Mouse (Mus musculus) urinary bladder, adult 18-20 months (tissue): ENCODE measurements at regions not wholly inside any gene's neighbourhood (a gene's known extent, or its start where the extent isn't known, plus 50 kb on each side); places are given as distances from the start of the nearest gene placed in this dataset.
"Not testable (repeated sequence)": the region's sequence is repeated elsewhere in the genome, so short reads cannot be mapped to it uniquely, and the experiment has no call there.

Experiments used
- DNase-seq, 2 experiments: peaks; one replicate each; pipeline ENCODE4 v3.0.0; 2022; ENCODE audit warnings: low spot score in 2 of 2, mixed read lengths in 2 of 2

DNA sequence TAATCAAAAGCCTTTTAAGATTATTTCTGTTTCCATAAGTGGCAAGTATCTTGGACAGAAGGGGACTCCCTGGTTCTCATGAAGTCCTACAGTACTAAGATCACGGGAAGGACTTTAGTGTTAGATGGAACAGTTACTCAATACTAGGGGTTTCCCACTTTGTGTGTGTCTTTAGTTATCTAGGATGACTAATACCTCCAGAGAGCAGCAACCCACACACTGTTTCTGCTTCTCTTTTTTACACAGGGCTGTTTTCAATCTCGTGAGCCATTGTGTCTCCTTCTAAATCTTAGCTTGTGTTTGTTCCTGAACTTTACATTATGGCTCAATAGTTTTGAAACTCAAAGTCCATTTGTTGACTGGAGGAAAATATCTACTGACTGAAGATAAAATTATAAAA, 496.5 kb upstream of the Impg1 start:
- no peak for DNase-seq

DNA sequence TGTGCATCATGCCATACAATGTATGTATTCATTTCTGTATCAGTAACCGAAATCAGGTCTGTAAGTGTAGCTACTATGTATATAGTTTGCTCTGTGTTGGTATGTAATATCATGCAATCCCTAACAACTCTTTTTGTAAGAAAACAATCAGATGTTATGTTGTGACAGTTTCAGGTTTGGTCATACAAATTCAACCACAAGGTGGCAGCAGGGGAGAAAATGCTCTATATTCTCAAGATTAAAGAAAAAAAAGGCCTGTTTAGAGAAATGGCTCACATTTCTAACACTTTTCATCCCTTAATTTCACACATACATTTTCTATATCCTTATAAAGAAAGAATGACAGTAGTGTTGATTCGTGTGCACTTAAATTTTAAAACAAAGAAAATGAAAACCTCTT, 477.7 kb upstream of the Impg1 start:
- no peak for DNase-seq

DNA sequence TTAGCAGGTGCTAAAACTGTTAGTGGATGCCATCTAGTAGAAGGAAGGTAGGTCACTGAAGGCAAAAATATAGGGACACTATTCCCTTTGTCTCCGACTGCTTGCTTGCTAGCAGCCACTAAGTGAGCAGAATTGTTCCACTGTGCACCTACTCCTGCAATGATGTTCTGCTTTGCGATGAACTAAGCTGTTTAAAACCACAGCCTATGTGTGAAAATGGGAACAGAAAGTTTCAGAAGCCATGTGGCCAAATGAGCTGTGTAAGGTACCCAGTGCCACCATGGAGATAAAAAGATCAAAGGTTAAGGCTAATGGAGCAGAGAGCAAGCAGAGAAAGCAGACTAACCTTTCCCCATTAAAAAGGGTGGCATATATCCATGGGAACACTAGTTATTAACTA, 476.1 kb upstream of the Impg1 start:
- no peak for DNase-seq

DNA sequence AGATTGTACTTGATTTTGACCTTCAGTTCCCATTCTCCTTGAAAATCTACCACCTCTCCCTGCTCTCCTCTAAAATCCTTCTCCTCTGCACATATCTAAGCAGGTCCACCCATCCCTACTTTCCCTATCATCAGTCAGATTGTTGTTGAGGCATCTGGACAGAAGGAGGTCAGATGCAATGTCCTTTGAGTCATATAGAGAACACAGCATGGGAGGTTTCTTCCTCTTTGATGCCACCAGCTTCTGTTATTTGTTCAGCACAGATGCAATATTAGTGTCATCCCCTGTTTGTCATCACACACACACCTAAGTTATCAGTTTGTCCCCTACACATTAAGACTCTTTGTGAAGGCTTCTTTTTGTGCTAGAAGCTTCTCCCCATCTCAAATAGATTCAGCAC, 473.0 kb upstream of the Impg1 start:
- no peak for DNase-seq

DNA sequence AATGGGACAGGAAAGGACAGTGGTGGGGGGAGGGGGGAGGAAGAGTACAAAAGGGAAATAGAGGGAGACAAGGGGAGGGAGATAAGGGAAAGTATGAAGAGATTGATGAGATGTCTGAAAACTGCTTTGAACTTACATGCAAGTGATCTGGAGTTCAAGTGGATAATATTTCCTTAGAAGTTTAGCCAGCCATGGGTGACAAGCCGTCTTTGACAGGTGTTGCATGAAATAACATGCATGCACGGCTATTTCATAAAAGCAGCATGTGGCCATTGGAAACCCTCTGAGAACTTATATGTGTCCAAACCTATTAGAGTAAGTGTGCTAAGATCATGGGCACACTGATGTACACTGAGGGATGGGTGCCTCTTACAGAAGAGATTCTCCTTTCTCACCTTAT, 465.3 kb upstream of the Impg1 start:
- DNase-seq = no peak

DNA sequence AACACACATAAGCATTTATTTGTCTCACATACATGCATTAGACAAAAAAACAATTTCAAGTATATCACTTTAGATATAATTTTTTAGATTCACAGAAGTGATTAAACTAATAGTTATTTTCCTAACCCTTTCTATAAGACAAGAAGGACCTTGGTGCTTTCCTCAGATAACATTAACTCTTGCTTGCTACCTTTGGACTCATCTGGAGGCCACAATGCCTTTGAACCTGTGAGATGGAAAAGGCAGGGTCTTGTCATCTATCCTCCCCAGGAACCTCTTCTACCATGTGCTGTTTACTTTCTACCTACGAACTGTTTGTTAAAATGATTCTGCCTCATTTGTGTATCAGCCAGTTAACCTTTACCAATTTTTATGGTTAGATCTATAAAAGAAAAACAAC, 455.0 kb upstream of the Impg1 start:
- DNase-seq = no peak

DNA sequence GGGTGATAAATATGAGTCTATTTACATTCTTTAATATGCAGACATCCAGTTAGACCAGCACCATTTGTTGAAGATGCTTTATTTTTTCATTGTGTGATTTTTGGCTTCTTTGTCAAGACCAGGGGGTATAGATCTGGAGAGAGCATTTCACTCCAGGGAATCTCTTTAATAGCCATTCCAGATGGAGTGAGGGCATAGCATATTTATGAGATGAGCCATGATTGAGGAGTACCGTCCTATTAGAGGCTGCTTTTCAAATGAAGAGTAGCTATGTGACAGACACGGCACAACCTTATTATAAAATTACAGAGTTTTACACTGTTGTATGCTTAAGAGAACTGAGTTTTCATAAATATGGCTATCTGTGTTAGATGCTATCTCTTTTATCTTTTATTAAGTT, 448.6 kb upstream of the Impg1 start:
- DNase-seq = no peak

DNA sequence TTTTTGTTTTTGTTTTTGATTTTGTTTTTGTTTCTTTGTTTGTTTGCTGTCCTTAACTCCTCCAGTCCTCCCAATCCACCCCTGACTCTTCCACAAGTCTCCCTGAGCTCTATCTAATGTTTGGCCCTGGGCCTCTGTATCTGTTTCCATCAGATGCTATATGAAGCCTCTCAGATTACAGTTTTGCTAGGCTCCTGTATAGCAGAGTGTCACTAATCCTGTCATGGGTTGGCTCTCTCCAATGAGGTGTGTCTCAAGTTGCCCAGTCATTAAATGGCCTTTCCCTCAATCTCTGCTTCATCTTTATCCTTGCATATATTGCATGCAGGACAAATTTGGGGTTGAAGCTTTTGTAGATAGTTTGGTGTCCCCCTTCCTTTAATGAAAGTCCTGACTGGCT, 446.9 kb upstream of the Impg1 start:
- no peak for DNase-seq

DNA sequence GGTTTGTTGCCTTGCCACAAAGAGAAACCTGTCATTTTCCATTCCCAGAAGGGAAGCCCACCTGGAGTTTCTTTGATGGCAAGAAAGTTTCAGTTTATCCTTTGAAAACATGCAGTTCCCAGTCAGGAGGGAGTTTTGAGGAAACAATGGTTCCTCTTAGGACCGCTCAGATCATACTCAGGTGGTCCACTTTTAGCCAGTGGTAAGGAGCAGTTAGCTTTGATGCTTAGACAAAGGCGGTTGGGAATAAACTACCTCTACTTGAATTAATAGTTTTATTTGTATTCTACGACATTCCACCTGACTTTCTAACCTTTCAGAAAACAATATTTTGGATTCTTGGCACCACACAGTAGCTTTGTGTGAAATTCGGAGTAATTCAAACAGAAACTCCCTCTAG, 401.5 kb upstream of the Impg1 start:
- no peak for DNase-seq

DNA sequence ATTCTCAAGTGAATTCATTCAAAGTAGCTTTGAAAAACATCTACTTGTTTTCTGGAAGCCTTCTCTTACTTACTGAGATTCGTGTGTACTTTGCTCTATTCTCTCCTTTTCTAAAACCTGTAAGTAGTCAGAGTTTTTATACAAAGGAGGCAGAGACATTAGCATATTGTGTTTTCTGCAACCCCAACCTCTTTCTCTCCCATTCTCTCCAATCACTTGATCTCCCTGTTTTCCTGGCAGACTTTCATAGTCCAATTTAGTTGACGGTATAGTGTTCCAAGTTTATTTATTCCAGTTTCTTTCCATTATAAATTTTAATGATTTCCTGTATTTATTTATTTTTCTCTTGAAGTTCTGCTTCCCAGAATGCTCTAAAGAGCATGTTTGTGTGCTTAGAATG, 393.7 kb upstream of the Impg1 start:
- no peak for DNase-seq

DNA sequence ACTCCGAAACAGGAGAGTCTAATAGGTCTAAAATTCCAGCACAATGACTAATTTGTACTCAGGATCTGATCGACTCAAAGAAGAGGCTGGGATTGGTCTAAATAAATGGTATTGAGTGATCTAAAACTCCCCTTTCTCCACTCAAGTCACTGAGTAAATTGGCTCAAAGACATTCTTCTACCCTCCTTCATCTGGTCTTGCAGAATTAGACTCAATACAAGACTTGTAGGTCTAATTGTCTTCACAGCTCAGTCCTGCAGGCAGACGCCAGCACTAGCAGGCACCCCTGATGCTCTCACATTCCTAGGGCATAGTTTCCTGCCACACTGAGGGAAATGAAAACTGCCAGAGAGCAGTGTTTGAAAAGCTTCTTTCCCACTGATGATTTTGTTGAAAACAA, 382.9 kb upstream of the Impg1 start:
- no peak for DNase-seq

DNA sequence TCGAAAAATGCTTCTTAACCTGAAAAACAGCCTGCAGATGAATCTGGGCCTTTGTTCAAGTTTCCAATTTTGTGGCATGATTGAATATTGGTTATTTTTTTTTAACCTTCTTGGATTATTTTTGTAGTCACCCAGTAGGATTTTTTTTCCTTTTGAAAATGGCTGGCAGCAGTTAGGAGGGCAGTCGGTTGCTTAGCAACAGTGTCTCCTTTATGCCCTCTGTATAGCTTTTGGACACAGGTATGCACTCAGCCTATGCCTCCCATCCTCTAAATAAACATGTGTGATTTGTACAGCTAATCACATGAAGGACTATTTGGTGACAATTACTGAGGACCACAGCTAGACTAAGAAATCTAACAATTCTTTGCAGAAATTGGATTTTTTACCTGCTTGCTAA, 367.5 kb upstream of the Impg1 start:
- no peak for DNase-seq

DNA sequence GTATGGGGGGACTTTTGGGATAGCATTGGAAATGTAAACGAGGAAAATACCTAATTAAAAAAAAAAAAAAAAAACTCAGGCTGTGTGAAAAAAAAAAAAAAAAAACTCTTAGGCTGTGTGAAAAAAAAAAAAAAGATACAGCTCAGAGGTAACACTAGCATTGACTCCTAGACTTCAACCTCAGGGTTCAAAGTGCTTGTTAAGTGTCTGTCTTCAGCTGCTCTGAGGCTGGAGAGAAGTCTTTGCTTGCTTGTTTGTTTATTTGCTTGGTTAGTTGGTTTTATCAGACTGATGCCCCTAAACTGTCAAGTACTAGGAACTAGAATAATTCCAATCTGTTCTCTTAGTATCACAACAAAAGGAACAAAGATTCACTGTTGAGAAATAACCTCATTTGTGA, 360.1 kb upstream of the Impg1 start:
- DNase-seq = no peak

DNA sequence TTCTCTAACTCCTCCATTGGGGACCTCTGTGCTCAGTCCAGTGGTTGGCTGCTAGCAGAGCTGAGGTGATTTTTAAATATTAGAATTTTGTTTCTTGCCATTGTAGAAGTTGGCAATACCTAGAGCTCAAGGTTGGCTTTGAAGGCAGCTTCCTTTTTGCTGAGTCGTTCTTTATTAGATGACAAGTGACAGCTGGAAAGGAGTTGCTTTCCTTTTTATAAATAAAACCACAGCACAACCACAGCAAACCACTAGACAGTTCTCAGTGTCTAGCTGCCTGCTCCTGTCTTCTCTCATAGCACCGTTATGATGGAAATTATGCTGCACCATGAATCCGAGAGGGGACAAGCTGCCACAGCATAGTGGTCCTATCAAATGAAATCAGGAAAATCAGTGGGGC, 354.8 kb upstream of the Impg1 start:
- DNase-seq = no peak

DNA sequence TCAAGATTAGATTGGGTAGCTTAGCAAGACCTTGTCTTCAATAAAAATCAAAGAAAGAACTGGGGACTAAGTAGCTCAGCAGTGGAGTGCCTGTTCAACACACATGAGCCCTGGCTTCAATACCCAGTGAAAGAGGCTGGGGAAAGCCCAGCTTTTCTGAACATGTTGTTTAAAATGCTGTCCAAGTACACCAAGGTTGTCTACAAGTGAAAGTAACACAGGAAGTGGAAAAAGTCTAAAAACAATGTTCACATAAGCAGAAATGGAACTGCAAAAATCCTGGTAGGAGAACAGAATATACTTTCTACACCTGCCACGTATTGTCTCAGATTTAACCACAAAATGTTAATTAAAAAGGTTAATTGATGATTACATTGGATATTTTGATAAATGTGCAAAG, 353.8 kb upstream of the Impg1 start:
- no peak for DNase-seq

DNA sequence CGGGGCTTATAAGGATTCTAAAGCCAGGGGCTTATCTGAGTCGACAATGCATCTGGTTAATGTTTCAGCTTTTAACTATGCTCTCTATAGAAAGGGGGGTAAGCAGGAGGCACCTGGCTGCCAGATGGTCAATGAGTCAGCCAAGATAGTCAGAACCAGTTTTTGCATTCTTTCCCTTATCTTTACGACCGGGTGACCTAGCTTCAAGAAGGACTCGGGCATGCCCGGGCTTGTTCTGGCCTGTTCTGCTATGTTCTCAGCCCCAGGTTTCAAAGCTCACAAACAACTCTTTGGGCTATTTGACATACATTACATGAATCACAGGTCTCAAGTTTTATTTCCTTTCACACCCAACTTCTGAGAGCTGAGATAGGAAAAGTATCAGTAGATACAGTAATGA, 348.6 kb upstream of the Impg1 start:
- DNase-seq = peak; percentile 54 to 75

DNA sequence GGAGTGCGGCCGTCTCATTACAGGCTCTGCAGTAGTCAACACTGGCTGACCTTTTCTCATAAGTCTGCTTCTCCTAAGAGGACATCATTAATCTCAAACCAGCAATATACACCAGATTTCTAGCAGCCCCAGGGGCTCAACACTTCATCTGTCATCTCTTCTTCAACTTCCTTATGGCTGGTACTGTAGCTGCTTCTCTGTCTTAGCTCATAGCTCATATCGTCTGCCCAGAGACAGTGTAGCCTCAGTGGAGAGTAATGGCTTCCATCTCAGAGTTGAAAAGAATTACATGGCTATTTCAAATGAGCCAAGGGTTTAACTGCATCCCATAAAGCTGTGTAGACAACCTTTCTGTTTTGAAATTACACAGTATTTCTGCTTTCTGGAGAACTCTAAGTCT, 326.2 kb upstream of the Impg1 start:
- DNase-seq = no peak

DNA sequence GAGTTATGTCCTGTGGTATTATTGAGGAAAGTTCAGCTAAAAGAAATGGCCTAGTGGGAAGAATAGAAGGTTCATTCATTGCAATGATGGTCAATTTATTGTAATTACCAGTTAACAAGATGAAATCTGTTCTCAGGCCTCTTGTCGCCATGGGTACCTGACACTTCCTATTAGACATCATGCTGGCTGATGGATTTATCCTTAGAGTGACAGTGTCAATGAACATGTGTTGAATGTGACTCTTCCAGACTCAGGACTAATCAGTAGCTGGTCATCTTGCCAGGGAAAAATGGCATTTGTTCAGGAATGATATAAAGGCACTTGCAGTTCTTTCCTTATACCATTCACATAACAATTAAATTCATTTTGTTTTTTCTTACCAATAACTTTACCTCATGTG, 309.3 kb upstream of the Impg1 start:
- no peak for DNase-seq

DNA sequence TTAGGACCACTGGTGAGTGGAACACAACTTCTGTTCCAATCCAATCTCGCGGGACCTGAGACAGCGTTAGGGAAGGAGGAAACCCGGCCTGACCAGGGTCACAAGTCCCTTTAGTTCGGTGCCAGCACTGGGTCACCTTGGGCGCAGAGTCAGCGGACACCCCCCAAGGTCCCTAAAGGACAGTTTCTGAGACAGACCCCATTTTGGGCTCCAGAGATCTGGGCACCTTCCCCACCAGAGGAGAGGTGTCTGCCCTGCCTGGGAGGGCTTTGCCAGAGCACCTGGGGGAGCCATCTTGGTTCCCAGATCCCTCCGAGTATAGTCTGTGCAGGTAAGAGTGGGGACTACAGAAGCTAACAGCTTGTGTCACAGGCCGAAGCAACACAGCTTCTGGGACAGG, 270.5 kb upstream of the Impg1 start:
- DNase-seq = not testable (repeated sequence)

DNA sequence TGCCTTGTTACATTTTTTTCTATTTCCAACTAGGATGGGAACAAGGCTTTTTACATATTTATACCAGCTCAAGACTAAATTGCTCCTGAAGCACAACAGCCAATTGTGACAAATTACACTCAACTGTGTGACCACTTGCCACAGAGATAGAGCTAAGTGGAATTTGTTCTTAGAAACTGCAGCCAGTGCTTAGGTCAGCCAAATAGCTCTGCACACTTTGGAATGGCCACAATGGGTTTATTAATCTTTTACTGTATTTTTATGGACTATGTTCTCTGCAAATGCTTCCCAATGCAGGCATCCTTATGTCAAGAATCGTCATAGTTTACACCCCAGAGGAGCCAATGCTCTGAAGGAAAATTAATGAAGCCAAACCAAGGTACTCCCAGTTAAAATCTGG, 267.7 kb upstream of the Impg1 start:
- no peak for DNase-seq

DNA sequence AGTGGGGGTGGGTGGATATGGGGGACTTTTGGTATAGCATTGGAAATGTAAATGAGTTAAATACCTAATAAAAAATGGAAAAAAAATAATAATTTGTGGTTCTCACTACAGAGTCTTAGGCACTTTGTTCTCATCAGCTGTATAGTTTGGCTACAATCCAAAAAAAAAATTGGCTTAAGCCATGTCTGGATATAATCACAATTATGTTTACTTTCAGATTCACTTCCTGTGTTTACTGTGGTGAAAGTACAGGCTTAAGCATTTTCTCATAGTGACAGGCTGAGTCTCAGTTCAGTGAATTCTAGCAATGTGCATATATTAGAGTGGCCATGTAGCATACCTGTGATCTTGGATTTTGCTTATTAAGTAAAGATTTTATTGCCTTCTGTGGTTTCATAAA, 258.4 kb upstream of the Impg1 start:
- no peak for DNase-seq

DNA sequence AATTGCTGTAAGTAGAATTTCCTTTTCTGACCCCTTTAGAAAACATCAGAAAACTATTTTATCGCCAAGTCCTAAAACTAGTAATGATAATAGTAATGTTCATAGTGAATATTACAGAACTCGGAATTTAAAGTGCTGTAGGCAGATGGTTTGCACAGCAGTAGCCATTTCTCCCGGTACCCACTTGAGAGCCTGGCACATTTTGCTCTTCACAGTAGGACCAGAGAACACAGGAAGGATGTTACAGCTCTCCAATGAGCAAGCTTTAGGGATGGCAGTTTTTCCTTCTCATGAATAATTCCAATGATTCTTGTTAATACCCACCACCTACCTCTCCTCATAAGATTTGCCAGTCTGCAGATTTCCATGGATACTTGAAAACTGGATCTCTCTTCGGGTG, 253.2 kb upstream of the Impg1 start:
- no peak for DNase-seq

DNA sequence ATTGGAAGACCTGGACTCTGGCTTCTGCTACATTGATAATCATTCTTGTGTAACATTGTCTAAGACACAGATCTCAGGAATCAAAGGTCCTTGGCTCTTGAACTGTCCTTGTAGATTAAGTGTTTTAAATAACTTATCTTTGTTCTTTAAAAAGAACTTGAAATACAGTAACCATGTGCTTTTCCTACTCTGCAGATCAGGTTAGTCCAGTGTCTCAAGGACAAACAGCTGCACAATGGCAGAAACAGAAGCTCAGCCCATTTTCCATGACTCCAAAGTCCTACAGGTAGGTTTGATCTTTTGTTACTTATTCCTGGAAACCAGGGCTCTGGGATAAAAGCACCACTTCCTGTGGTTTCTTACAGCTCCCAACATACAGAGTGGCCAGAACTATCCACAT, 244.5 kb upstream of the Impg1 start:
- no peak for DNase-seq

DNA sequence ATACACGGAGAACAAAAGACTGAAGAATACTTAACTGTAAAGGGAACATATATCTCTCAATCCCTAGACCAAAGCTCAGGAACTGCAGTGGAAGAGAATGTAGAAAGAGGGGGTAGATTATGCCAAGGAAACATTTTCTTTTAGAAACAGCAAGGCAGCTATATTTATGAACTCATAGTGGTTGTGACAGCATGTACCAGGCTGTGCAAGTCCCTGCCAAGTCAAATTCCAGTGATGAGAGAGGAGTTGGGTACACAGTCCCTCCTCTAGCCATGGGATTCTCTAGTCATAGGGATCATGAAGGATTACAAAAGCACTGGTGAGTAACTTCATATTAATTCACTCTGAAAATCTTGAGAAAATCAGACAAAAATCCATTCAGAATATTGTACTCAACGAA, 240.0 kb upstream of the Impg1 start:
- no peak for DNase-seq

DNA sequence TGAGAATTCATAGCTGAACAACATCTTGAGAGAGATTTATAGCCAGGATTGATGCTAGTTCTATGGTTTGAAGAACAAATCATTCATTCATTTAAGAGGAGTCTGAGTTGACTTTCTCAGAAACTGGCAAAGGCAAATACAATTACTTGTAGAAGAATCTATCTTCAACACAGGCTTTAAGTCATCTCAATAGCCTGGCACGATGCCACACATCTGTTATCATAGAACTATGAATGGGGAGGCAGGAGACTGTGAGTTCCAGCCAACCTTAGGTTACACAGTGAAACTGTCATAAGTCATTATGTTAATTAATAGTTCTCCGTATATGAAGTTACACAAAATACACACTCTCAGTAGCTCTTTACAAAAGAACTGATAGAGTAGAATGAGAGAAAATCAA, 231.9 kb upstream of the Impg1 start:
- no peak for DNase-seq
